Mouse (Mus musculus) heart, postnatal 14 days (tissue): ENCODE results near the gene Frem1. TPM values are rescaled to one million over a fixed set of nuclear protein-coding genes. Genes with fewer than 3 reads are reported as not detected.

Source experiments
- DNase-seq, 2 experiments: peaks; one replicate each; pipeline ENCODE4 v3.0.0; 2021 to 2022
- intact Hi-C: fragments of 180-260 bp; cut with DNase I; formaldehyde crosslinking; loops from one replicate; pipeline ENCODE4 v1.15.1; 2025
- total RNA-seq, 2 experiments: library from RNA; stranded (reverse); gene quantifications; 2 replicates each; pipeline ENCODE4 v1.2.3; 2021

Gene Frem1
- total RNA-seq, 2 experiments from 2014 or later = 0.79 to 1.1 TPM

GRCm38 (mm10) chr4:83032780-83033179 is 19.4 kb downstream of the Frem1 start:
- intact Hi-C loops = no loop called here
- no peak for DNase-seq

DNA sequence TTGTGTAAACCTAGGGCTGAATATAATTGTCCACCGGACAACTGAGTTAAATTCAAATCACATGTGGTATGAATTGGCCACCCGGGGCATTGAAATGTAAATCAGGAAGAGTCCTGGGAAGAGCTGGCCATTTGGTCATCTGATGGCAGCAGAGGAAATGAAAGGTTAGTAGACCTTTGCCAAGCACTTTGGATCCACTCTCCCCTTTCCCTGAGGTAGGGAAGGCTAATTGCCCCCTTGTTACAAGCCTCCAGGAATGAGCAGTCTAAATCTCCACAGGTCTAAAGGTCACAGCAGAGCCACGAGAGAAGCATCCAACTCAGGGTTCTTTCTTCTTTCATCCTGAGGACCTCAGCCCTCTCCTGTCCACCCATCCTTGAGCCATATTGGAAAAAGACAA is 20.5 kb downstream of the Frem1 start:
- DNase-seq = no peak
- intact Hi-C loops = no loop called here

GRCm38 (mm10) chr4:83030097-83030496 is 22.0 kb downstream of the Frem1 start:
- no peak for DNase-seq
- intact Hi-C loops = no loop called here

- intact Hi-C loops = no loop called here
- DNase-seq = no peak
Observed at GRCm38 (mm10) chr4:83020759-83021555, 31.2 kb downstream of the Frem1 start.

GRCm38 (mm10) chr4:83018111-83019105 is 33.7 kb downstream of the Frem1 start:
- intact Hi-C loops = no loop called here
- DNase-seq = no peak

- DNase-seq = no peak
- intact Hi-C loops = no loop called here
Observed at GRCm38 (mm10) chr4:83014538-83014937, 37.6 kb downstream of the Frem1 start.

DNA sequence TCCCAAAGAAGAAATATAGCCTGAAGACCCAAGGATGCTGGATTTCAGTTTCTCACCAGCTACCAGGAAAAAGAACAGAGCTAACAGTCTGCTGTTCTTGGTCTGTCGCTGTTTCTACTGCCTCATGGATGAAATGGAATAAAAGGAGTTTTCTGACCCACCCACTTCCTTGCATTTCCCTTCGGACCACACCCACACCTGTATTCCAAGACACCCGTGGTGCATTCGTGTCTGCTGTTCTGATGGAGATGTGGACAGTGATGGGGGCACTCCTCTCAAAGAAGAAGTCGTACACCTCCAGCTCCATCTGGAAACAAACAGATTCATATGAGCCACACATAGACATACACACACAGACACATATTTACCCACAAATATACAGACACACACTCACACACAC is 48.1 kb downstream of the Frem1 start:
- intact Hi-C loops = no loop called here
- DNase-seq = no peak

- intact Hi-C loops = no loop called here
- no peak for DNase-seq
Observed at GRCm38 (mm10) chr4:82992042-82992441, 60.1 kb downstream of the Frem1 start.

GRCm38 (mm10) chr4:82990973-82991695 is 61.0 kb downstream of the Frem1 start:
- intact Hi-C loops = no loop called here
- no peak for DNase-seq

DNA sequence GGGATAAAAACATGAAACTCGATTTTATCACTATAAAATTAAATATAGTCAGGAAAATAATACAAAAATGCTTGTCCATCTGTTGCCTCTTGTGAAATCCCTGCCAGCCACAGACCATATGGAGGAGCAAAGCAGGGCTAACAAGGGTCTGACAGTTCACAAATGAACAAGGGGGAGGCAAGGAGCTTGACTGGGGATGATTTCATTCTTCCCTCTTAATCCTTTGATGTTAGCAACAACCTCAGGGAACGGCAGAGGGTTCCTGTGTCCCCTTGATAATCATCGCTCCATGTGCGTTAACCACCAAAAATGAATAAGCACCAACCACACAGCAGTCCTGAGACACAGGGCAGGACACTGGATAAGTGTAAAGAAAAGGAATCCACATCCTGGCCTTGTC is 79.8 kb downstream of the Frem1 start:
- no peak for DNase-seq
- intact Hi-C loops = no loop called here

- intact Hi-C loops = no loop called here
- DNase-seq = no peak
Observed at GRCm38 (mm10) chr4:82970901-82971648, 81.1 kb downstream of the Frem1 start.

DNA sequence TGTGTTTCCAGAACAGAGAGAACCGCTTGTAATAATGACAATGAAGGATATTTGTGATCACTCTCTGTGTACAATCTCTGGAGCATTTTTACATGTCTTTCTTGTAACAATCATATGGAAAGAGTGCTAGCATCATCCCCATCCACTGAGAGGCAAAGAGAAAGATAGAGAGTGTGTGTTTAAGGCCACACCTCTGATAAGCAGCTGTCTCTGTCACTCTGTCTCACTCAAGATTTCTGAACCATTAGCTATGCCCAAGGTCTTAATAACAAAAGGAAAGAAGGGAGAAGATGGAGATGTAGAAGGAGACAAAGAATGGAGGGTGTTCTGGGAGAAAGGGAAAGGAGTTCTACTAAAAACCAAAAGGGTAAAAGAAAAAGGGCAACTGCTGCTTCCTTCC is 91.1 kb downstream of the Frem1 start:
- DNase-seq = no peak
- intact Hi-C loops = no loop called here

- intact Hi-C loops = no loop called here
- DNase-seq = no peak
Observed at GRCm38 (mm10) chr4:82957827-82958538, 94.2 kb downstream of the Frem1 start.

DNA sequence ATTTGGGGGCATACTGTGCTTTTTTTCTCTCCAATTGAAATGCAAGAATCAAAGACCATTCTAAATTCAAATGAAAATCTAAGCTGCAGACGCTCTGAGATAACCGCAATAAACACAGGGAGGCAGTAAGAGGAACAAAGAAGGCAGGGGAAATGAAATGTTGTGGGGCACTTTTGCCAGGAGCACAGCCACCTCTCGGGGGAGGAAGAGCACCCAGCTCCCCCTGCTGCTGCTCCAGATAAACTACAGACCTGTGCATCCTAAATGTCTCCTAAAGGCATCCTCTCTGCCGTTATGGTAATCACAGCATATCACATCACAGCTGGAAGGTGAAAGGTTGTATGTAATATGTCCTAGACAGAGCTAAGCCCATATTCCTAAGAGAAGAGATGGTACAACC is 98.1 kb downstream of the Frem1 start:
- intact Hi-C loops = no loop called here

GRCm38 (mm10) chr4:82949511-82949910 is 102.6 kb downstream of the Frem1 start:
- DNase-seq = no peak
- intact Hi-C loops = no loop called here

More for the DNA sequence above, 98.1 kb downstream of the Frem1 start:
- no peak for DNase-seq

DNA sequence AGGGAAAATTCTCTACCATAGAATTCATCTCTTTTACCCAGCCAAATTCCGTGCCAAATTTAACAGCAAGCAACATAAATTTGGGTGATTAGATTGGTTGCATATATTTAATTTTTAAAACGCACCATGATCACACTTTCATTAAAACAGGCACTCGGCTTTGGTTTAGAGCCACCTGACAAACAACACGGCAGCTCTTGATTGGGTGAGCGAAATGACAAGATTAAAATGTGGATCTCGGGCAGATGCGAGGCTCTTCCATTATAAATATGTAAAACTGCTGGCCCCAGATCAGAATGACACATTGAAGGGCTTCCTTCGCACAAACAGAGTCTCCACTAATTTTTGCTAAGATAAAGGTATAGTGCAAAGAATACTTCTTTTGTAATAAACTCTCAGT is 105.4 kb downstream of the Frem1 start:
- intact Hi-C loops = no loop called here
- DNase-seq = no peak

DNA sequence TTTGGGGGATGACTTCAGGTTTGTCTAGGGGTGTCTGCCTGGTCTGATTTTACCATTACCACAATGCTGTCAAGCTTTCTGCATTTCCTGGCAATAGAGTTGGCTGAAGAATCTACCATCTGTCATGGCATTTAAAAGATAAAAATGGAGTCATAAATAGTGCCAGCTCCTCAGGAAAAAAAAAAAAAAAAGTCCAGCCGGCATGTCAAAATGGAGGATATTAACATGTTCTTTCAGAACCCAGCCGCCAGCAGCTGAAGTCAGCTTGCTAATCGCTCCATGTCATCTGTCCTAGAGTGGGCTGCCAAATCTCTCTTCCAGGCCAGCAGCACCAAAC is 105.9 kb downstream of the Frem1 start:
- no peak for DNase-seq
- intact Hi-C loops = no loop called here

GRCm38 (mm10) chr4:82945572-82946275 is 106.4 kb downstream of the Frem1 start:
- DNase-seq = no peak
- intact Hi-C loops = no loop called here

DNA sequence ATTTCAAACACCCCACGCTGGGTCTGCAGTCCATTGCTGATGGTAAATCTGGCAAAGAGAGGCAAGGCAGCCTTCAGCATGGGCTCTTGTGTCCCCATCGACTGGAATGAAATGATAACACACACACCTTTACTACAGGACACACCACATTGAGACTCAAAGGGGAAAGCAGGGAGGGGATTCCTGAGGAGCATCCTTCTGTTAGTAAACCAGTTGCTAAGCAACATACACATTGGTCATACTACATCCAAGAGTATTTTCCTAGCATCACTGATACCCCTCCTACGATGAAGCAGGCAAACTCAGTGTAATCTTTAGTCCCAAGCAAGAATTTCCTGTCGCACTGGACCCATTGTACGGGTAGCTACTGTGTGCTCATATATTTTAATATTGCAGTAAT is 111.5 kb downstream of the Frem1 start:
- intact Hi-C loops = no loop called here
- no peak for DNase-seq
